In the genomic region with DNA sequence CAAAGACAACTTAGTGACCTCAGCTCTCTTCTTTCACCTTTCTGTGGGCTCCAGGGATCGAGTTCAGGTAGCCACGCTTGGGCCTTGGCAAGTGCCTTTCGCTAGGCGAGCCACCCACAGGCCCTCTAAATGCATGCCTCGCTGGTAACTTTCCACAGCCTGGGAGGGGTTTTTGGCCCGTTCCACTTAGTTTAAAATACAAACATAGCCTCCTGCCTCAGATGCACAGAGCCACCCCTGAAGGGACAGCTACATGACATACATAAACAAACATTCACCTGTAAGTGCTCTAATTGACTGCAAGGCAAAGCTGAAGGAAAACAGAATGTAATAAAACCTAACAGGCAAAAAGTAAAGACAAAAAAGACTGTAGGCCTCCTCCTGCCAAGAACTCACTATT, we compare ENCODE assay signal across 17 mouse cellular contexts.
"Had no signal": no experiment of that assay in that cellular context is flagged by ENCODE, and none has a peak within 500 bp of the region (broad histone marks: within the 10 kb centered on the region; RNA-seq: fewer than 3 reads in every experiment).

No protein-coding gene starts in this region.

- H3K4me2 ChIP-seq: lung, embryonic 15.5 days; midbrain, embryonic 11.5 days; neural tube, embryonic 13.5 days; neural tube, embryonic 15.5 days; stomach, embryonic 15.5 days had no signal

- H3K9ac ChIP-seq: lung, embryonic 15.5 days; neural tube, embryonic 13.5 days; neural tube, embryonic 15.5 days; stomach, embryonic 15.5 days had no signal

- H3K9me3 ChIP-seq: lung, embryonic 15.5 days; megakaryocyte, embryonic 14.5 days; neural tube, embryonic 13.5 days; neural tube, embryonic 15.5 days; stomach, embryonic 15.5 days had no signal

- H3K4me3 ChIP-seq: lung, embryonic 15.5 days; megakaryocyte, embryonic 14.5 days; myocyte; neural tube, embryonic 13.5 days; neural tube, embryonic 15.5 days; stomach, embryonic 15.5 days had no signal

- H3K4me1 ChIP-seq: lung, embryonic 15.5 days; megakaryocyte, embryonic 14.5 days; neural tube, embryonic 13.5 days; neural tube, embryonic 15.5 days; stomach, embryonic 15.5 days had no signal

- ATAC-seq: lung, postnatal 0 days had no signal

- H3K36me3 ChIP-seq: lung, embryonic 15.5 days; neural tube, embryonic 13.5 days; neural tube, embryonic 15.5 days; stomach, embryonic 15.5 days had no signal

- H3K27me3 ChIP-seq: lung, embryonic 15.5 days; stomach, embryonic 15.5 days had no signal

- H3K27ac ChIP-seq: lung, embryonic 15.5 days; macrophage; neural tube, embryonic 13.5 days; neural tube, embryonic 15.5 days; stomach, embryonic 15.5 days; stomach, postnatal 0 days had no signal

- DNase-seq: lung, adult 2 months; lung, postnatal 14 days; midbrain, embryonic 14.5 days; right cerebral cortex, postnatal 14 days; thymus, adult 2 months; thymus, postnatal 25 days; thymus, postnatal 4 days had no signal
